Mouse (Mus musculus) testis, postnatal 14 days (tissue): ENCODE results near the gene Slc38a5.
A peak's percentile ranks its signal among the peaks of the same experiment; 100 is the strongest.

Source experiments
- DNase-seq: peaks from one replicate; pipeline ENCODE4 v3.0.0; 2021; ENCODE audit warnings: low spot score

Slc38a5 gene

GRCm38 (mm10) chrX:8314905-8315304, 44.0 kb downstream of the Slc38a5 start:
- DNase-seq, result peak; percentile 49

GRCm38 (mm10) chrX:8327124-8327523, 56.2 kb downstream of the Slc38a5 start, which contains the start of gene Ssxb10:
Gene Ssxb10, plus strand, starts transcription at chrX:8327424.
- DNase-seq, result no peak
